Comparison of ENCODE assay signal across 20 mouse cellular contexts in the genomic region with DNA sequence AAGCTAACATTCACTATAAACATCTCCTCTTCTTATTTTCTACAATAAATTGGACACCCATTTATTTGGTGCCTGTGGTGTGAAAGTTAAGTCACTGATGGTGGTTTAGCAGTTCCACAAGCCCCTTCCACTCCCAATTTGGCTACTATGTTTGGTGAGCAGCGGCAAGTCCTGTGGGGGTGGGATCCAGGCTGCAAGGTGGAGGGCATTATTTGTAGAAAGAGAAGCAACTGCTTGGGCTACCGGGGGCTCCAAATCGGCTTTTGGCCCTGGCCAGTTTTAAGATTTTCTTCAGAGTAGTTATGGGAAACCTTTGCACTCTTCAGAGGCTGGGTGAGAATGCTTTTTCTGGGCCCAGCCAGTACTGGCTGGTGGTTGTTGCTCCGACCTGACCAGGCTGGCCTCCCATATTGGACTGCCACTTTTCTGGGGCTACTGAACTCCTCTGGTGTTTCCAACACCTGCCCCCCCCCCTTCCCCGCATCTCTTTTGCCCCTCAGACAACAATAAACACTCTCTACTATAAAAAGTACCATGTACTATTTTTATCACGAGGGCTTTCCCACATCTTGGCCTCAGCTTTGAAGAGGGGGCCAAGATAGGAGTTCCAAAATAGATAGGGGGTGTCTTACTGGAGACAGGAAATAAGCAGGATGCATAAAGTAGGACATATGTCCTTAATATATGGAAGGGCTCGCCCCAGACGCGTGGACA. TPM values are rescaled to one million over a fixed set of nuclear protein-coding genes. Genes with fewer than 3 reads are reported as not detected.
DNase-seq lines count a peak whose midpoint lies in the region; ATAC-seq and TF ChIP-seq lines count a peak whose summit lies in the region.
"Had no signal": no experiment of that assay in that cellular context is flagged by ENCODE, and none has a peak within 500 bp of the region (broad histone marks: within the 10 kb centered on the region; RNA-seq: fewer than 3 reads in every experiment).

No protein-coding gene starts in this region.

- intact Hi-C loops in heart, postnatal 10 days (cut with DNase I): no loop called here
- intact Hi-C loops in left cerebral cortex, adult 2 months (cut with DNase I): no loop called here

- 8% methylated on average over 9 of the region's 9 CpGs for WGBS in heart, embryonic 13.5 days
- WGBS in hindbrain, embryonic 12.5 days: 4% methylated on average over 9 of the region's 9 CpGs

- H3K27ac ChIP-seq in heart, embryonic 13.5 days (replicated peaks): no peak overlapping the region
- peak overlapping the region; percentile 97 for H3K27ac ChIP-seq in hindbrain, embryonic 12.5 days
- no peak overlapping the region for H3K27ac ChIP-seq in left cerebral cortex, adult 2 months

- H3K4me3 ChIP-seq in heart, embryonic 13.5 days: no peak overlapping the region
- H3K4me3 ChIP-seq in hindbrain, embryonic 12.5 days: peak overlapping the region; percentile 44
- H3K4me3 ChIP-seq in left cerebral cortex, adult 2 months: no peak overlapping the region

- H3K4me1 ChIP-seq in heart, embryonic 13.5 days: peaks cover 20% of the 10 kb centered on the region
- no peaks in the 10 kb centered on the region for H3K4me1 ChIP-seq in hindbrain, embryonic 12.5 days

- H3K9me3 ChIP-seq in heart, embryonic 13.5 days: no peaks in the 10 kb centered on the region
- no peaks in the 10 kb centered on the region for H3K9me3 ChIP-seq in hindbrain, embryonic 12.5 days (replicated peaks)
- H3K9me3 ChIP-seq: G1E had no signal

- no peak for TF ChIP-seq CTCF in brain, embryonic 14.5 days (IDR thresholded peaks at IDR 0.05; ENCODE audit: borderline replicate concordance, extremely low read depth, insufficient read depth, insufficient read length)
- TF ChIP-seq CTCF in left cerebral cortex, adult 2 months (IDR thresholded peaks at IDR 0.05): no peak

- TF ChIP-seq POLR2A in brain, embryonic 14.5 days (IDR thresholded peaks at IDR 0.05; ENCODE audit: borderline replicate concordance, extremely low read depth, insufficient read depth, insufficient read length, poor library complexity, severe bottlenecking): no peak

- H3K36me3 ChIP-seq in heart, embryonic 13.5 days: no peaks in the 10 kb centered on the region
- no peaks in the 10 kb centered on the region for H3K36me3 ChIP-seq in hindbrain, embryonic 12.5 days

- no peak overlapping the region for H3K9ac ChIP-seq in heart, embryonic 13.5 days
- H3K9ac ChIP-seq in hindbrain, embryonic 12.5 days: peak overlapping the region; percentile 73
- H3K9ac ChIP-seq: liver, postnatal 0 days had no signal

- no peak for ATAC-seq in heart, embryonic 13.5 days (ENCODE audit: extremely low read depth, insufficient number of reproducible peaks, low FRiP score, low TSS enrichment)
- no peak for ATAC-seq in hindbrain, embryonic 12.5 days (ENCODE audit: low FRiP score)
- ATAC-seq: liver, postnatal 0 days had no signal

- peak overlapping the region; percentile 41; the same call in 1 of the 2 replicates for H3K4me2 ChIP-seq in heart, embryonic 13.5 days
- peak overlapping the region; percentile 49 for H3K4me2 ChIP-seq in hindbrain, embryonic 12.5 days (replicated peaks)
- H3K4me2 ChIP-seq: midbrain, embryonic 11.5 days had no signal

- peaks cover 100% of the 10 kb centered on the region for H3K27me3 ChIP-seq in heart, embryonic 13.5 days (replicated peaks)
- peaks cover 90% of the 10 kb centered on the region for H3K27me3 ChIP-seq in hindbrain, embryonic 12.5 days

- no peak for DNase-seq in heart, postnatal 10 days
- DNase-seq in brain, embryonic 14.5 days (ENCODE audit: low read depth): peak; percentile 3
- peak; percentile 54 for DNase-seq in neural tube, embryonic 10.5 days (ENCODE audit: extremely low spot score, low spot score)
- DNase-seq in left cerebral cortex, adult 2 months (ENCODE audit: extremely low spot score in 1 of 2, low spot score in 2 of 2): no peak
- no peak for DNase-seq in spleen, postnatal 14 days (ENCODE audit: low spot score in 2 of 2)
- DNase-seq in frontal cortex, postnatal 14 days (ENCODE audit: low spot score in 2 of 2): no peak
- DNase-seq: adrenal gland, adult 8-10 months; cerebellum, adult 8-10 months; liver, postnatal 0 days; lung, postnatal 36 days; right cerebral cortex, postnatal 14 days; thymus, adult 18-20 months had no signal

RNA-seq across cellular contexts. Expression of gene Gm28230, which starts 5.4 kb away (rescaled TPM):
- polyA plus RNA-seq in heart, embryonic 13.5 days (2015; fragmentation: Nextera tagmentation; extraction: Ambion mirVana): 0.09 TPM in 1 of 2 replicates, not detected in the other
- total RNA-seq in heart, postnatal 10 days (2021): not detected
- polyA plus RNA-seq in brain, embryonic 14.5 days (2012; rRNA removed): 0.44 and 1.7 TPM in 2 replicates
- polyA plus RNA-seq in hindbrain, embryonic 12.5 days (2016; fragmentation: Nextera tagmentation; extraction: Ambion mirVana): 0.66 and 1.1 TPM in 2 replicates
- total RNA-seq in left cerebral cortex, adult 2 months (2021): not detected
- total RNA-seq: left cerebral cortex, adult 8-10 months had no signal
- polyA plus RNA-seq: C2C12; heart, embryonic 14.5 days; liver, postnatal 0 days; midbrain, embryonic 11.5 days had no signal

RNA-seq across cellular contexts. Expression of gene Hoxd4, which starts 20.2 kb away (rescaled TPM):
- polyA plus RNA-seq in heart, embryonic 13.5 days (2015; fragmentation: Nextera tagmentation; extraction: Ambion mirVana): not detected in 2 replicates
- total RNA-seq in heart, postnatal 10 days (2021): under 1 TPM; 0.55 to 0.57 TPM
- polyA plus RNA-seq in brain, embryonic 14.5 days (2012; rRNA removed): 0.81 and 5.5 TPM in 2 replicates
- 3.6 and 4.6 TPM in 2 replicates for polyA plus RNA-seq in hindbrain, embryonic 12.5 days (2016; fragmentation: Nextera tagmentation; extraction: Ambion mirVana)
- total RNA-seq in left cerebral cortex, adult 2 months (2021): not detected
- total RNA-seq: left cerebral cortex, adult 8-10 months had no signal
- polyA plus RNA-seq: C2C12; liver, postnatal 0 days; midbrain, embryonic 11.5 days had no signal

RNA-seq across cellular contexts. Expression of gene Hoxd3, which starts 20.2 kb away (rescaled TPM):
- polyA plus RNA-seq in heart, embryonic 13.5 days (2015; fragmentation: Nextera tagmentation; extraction: Ambion mirVana): 0.74 and 0.89 TPM in 2 replicates
- not detected for total RNA-seq in heart, postnatal 10 days (2021)
- 9.6 and 47.4 TPM in 2 replicates for polyA plus RNA-seq in brain, embryonic 14.5 days (2012; rRNA removed)
- 69.6 and 83.5 TPM in 2 replicates for polyA plus RNA-seq in hindbrain, embryonic 12.5 days (2016; fragmentation: Nextera tagmentation; extraction: Ambion mirVana)
- not detected for total RNA-seq in left cerebral cortex, adult 2 months (2021)
- total RNA-seq: left cerebral cortex, adult 8-10 months had no signal
- polyA plus RNA-seq: C2C12; liver, postnatal 0 days had no signal

RNA-seq across cellular contexts. Expression of gene Hoxd8, which starts 27.5 kb away (rescaled TPM):
- 0.07 and 0.23 TPM in 2 replicates for polyA plus RNA-seq in heart, embryonic 13.5 days (2015; fragmentation: Nextera tagmentation; extraction: Ambion mirVana)
- total RNA-seq in heart, postnatal 10 days (2021): 1 to 10 TPM; 1.9 to 2.5 TPM
- polyA plus RNA-seq in brain, embryonic 14.5 days (2012; rRNA removed): 0.73 and 1.6 TPM in 2 replicates
- polyA plus RNA-seq in hindbrain, embryonic 12.5 days (2016; fragmentation: Nextera tagmentation; extraction: Ambion mirVana): 0.14 and 0.46 TPM in 2 replicates
- not detected for total RNA-seq in left cerebral cortex, adult 2 months (2021)
- total RNA-seq: G1E; left cerebral cortex, adult 8-10 months had no signal
- polyA plus RNA-seq: C2C12; G1E; liver, postnatal 0 days had no signal

RNA-seq across cellular contexts. Expression of gene Hoxd1, which starts 30.8 kb away (rescaled TPM):
- polyA plus RNA-seq in heart, embryonic 13.5 days (2015; fragmentation: Nextera tagmentation; extraction: Ambion mirVana): not detected in 2 replicates
- not detected for total RNA-seq in heart, postnatal 10 days (2021)
- polyA plus RNA-seq in brain, embryonic 14.5 days (2012; rRNA removed): 0.34 and 1.3 TPM in 2 replicates
- 2.5 and 3.3 TPM in 2 replicates for polyA plus RNA-seq in hindbrain, embryonic 12.5 days (2016; fragmentation: Nextera tagmentation; extraction: Ambion mirVana)
- not detected for total RNA-seq in left cerebral cortex, adult 2 months (2021)
- total RNA-seq: adrenal gland, adult 8-10 months had no signal
- polyA plus RNA-seq: C2C12; G1E; heart, embryonic 14.5 days; large intestine, adult 2 months; liver, postnatal 0 days; midbrain, embryonic 11.5 days had no signal

Comparison
In these comparisons a context has a peak if more than half of its experiments do, and no peak if none do; other contexts are left out.
1. DNase-seq: peak in brain, embryonic 14.5 days (single experiment) and neural tube, embryonic 10.5 days (single experiment); none in heart, postnatal 10 days (0 of 2), left cerebral cortex, adult 2 months (0 of 2), spleen, postnatal 14 days (0 of 2) and frontal cortex, postnatal 14 days (0 of 2).